Mouse (Mus musculus) brown adipose tissue, adult 24 weeks (tissue): Measurements from ENCODE around the gene Dusp28. TPM values are rescaled to one million over a fixed set of nuclear protein-coding genes. Genes with fewer than 3 reads are reported as not detected.

Source experiments
- H3K27ac ChIP-seq: fragments of 200-500 bp; replicated peaks from 2 replicates; pipeline ENCODE4 v1.5.1; 2012; ENCODE audit warnings: low read depth, mild to moderate bottlenecking, low read length
- H3K4me1 ChIP-seq: fragments of 200-500 bp; 2 replicates; pipeline ENCODE4 v1.6.1; 2012; ENCODE audit warnings: low read length, mixed read lengths; ENCODE audit not compliant: control insufficient read depth, insufficient read depth, insufficient read length
- H3K4me3 ChIP-seq: fragments of 200-500 bp; 2 replicates; pipeline ENCODE4 v1.5.1; 2012; ENCODE audit warnings: low read depth, mild to moderate bottlenecking, low read length, moderate library complexity; ENCODE audit not compliant: insufficient read depth
- polyA plus RNA-seq: library from polyadenylated mRNA; stranded (reverse); fragments of >200 nt; gene quantifications from 2 replicates; pipeline ENCODE4 v1.2.4, GENCODE M21; 2012; ENCODE audit not compliant: missing spikeins, insufficient read depth, insufficient read length

The Dusp28 gene
- polyA plus RNA-seq, 1 experiment, result 25.5 TPM

GRCm38 (mm10) chr1:92892791-92893190 is 14.0 kb upstream of the Dusp28 start:
- Histone ChIP-seq H3K4me1 (no peaks in the 10 kb centered on the region), H3K27ac (no peak overlapping the region), H3K4me3 (no peak overlapping the region)

- no peak overlapping the region for H3K27ac ChIP-seq
- H3K4me3 ChIP-seq, result no peak overlapping the region
- no peaks in the 10 kb centered on the region for H3K4me1 ChIP-seq
Measured at GRCm38 (mm10) chr1:92893896-92894295, 12.9 kb upstream of the Dusp28 start.

DNA sequence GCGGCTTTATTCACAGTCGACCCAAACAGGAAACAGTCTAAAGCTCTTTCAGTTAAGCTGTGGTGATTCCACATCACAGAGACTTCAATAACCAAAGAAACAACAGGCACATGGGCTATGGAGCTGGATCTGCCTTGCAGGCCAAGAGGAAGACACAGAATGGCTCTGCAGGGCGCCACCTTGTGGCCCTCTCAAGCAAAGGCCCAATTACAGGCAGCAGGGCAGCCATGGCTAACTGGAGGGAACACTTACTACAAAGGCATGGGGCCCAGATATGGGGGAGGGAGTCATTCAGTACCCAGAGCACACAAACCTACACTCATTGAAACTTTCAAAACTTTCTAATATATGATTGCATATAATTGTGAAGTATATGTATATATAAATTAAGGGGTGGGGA is 11.7 kb upstream of the Dusp28 start:
- H3K4me1 ChIP-seq, result no peaks in the 10 kb centered on the region
- no peak overlapping the region for H3K27ac ChIP-seq
- no peak overlapping the region for H3K4me3 ChIP-seq

GRCm38 (mm10) chr1:92902786-92903185 is 4.0 kb upstream of the Dusp28 start, which contains the start of gene Ankmy1:
Gene Ankmy1, minus strand, starts transcription at chr1:92902906.
- no peak within 1 kb of the TSS for H3K27ac ChIP-seq
- H3K4me3 ChIP-seq, result no peak within 1 kb of the TSS
- H3K4me1 ChIP-seq, result peaks cover 3% of the 10 kb centered on the region; the same call in 1 of the 2 replicates

- Histone ChIP-seq H3K27ac (no peak overlapping the region), H3K4me1 (peaks cover 5% of the 10 kb centered on the region; the same call in 1 of the 2 replicates), H3K4me3 (no peak overlapping the region)
Measured at GRCm38 (mm10) chr1:92903627-92904026, 3.2 kb upstream of the Dusp28 start.

DNA sequence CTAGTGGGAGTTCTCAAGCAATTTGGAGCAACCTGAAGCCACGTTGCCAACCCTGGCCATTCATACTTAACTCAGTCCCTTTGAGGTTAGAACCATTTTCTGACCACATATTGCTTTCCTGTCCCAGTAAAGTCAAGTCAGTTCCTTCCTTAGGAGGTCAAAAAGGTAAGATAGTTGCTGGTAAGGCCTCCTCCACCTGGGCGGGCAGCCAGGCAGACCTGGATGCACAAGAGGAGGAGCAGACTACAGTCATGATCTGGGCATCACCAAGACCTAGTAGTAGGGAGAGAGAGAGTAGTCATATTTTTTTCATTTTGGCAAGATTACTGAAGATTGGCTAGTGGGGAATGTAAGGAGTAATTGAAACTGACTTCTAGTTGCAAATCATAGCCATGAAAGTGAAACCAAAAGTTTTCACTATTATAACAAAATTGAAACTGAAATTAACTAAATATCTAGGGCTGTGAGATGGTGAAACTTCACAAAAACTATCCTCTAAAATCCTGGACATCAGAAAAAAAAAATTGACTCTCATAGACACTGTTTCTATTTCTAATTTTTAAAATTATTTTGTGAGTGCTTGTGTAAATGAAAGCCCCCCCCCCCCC is 974 bp upstream of the Dusp28 start:
- H3K4me3 ChIP-seq, result no peak overlapping the region
- H3K4me1 ChIP-seq, result peaks cover 12% of the 10 kb centered on the region
- H3K27ac ChIP-seq, result no peak overlapping the region

- peak overlapping the region; percentile 97 for H3K4me3 ChIP-seq
- H3K27ac ChIP-seq, result 0 out of 2 replicates have a peak overlapping the region, but pooled peaks have one; percentile 35
- peaks cover 21% of the 10 kb centered on the region for H3K4me1 ChIP-seq
Measured at GRCm38 (mm10) chr1:92907632-92908360, 1.0 kb downstream of the Dusp28 start.

- peaks cover 21% of the 10 kb centered on the region for H3K4me1 ChIP-seq
- no peak overlapping the region for H3K27ac ChIP-seq
- no peak overlapping the region for H3K4me3 ChIP-seq
Measured at GRCm38 (mm10) chr1:92908664-92909063, 1.9 kb downstream of the Dusp28 start.

DNA sequence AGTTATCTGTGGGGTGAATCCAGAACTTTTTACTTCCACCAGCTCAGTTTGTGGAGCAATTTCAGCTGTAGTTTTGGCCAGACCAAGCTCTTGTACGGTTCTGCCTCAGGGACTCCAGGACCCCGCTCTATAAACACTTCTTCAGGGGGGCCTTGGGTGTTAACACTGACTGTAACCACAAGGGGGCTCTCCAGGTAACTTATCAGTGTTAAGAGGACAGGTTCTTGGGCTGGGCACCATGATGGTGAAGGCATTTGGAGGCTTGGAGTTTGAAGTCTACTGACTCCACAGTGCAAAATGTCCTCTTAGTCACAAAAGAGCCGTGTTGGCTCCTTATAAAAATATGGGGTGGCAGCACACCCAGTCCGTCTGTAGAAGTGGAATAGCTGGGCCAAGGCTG is 2.3 kb downstream of the Dusp28 start:
- H3K4me3 ChIP-seq, result no peak overlapping the region
- H3K27ac ChIP-seq, result no peak overlapping the region
- peaks cover 21% of the 10 kb centered on the region for H3K4me1 ChIP-seq

DNA sequence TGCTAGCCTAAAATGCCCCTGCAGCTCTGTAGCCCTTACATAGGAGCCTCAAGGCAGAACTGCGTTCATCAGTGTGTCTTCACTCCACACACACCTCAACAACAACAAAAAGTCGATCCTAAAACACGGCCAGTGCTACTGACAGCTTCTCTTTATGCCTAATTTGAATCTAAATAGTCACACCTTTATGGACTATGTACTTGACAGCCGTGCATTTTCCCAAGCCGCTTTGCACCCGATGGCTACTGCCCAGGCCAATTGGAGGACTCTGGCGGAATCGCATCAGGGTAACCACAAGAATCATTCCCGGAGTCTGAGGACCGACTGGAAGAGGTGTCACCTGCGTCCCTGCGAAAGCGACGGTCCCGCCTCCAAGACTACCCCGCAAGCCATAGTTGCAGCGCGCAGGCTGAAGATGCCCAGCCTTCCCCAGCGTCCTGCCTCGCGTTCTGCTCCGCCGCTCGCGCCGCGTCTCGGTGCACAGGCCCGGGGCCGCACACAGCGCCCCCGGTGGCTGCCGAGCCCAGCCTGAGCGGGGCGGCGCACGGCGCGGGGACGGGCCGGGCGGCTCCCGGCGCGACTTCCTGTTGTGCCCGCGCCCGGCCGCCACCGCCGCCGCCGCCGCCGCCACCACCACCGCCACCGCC is 3.6 kb downstream of the Dusp28 start, which contains the start of gene Rnpepl1:
Rnpepl1 (plus strand) TSS at position 545 of the 647 bp plus-strand sequence.
- Histone ChIP-seq H3K4me3 (peak within 1 kb of the TSS; percentile 90), H3K27ac (peak within 1 kb of the TSS; percentile 6; the same call in 1 of the 2 replicates), H3K4me1 (peaks cover 21% of the 10 kb centered on the region)

- Histone ChIP-seq H3K4me1 (peaks cover 21% of the 10 kb centered on the region), H3K4me3 (peak overlapping the region; percentile 90), H3K27ac (peak overlapping the region; percentile 6; the same call in 1 of the 2 replicates)
Measured at GRCm38 (mm10) chr1:92910925-92911720, 4.3 kb downstream of the Dusp28 start.

- H3K27ac ChIP-seq, result 0 out of 2 replicates have a peak overlapping the region, but pooled peaks have one; percentile 6
- H3K4me3 ChIP-seq, result peak overlapping the region; percentile 90
- H3K4me1 ChIP-seq, result peaks cover 21% of the 10 kb centered on the region
Measured at GRCm38 (mm10) chr1:92911721-92912138, 4.9 kb downstream of the Dusp28 start.

GRCm38 (mm10) chr1:92912286-92912685 is 5.5 kb downstream of the Dusp28 start:
- Histone ChIP-seq H3K4me3 (peak overlapping the region; percentile 90), H3K4me1 (peaks cover 21% of the 10 kb centered on the region), H3K27ac (no peak overlapping the region)

DNA sequence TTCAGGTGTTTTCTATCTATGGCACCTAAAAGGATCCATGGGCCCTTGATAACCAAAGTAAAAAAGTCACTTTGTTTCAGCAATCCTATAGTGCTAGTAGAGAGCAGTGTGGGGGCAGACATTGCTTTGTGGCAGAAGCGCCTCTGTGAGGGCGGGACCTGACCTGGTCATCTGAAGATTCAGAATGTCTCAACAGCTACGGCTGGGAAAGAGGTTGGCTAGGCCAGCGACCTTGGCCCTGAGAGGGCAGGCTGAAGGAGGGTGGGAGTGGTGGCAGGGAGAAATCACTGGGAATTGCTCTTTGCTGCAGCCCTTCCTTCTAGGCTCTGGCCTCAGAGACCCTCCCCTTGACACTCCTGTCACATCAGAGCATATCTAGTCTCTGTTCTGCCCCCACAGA is 7.5 kb downstream of the Dusp28 start:
- H3K4me1 ChIP-seq, result peaks cover 15% of the 10 kb centered on the region
- H3K4me3 ChIP-seq, result no peak overlapping the region
- no peak overlapping the region for H3K27ac ChIP-seq

DNA sequence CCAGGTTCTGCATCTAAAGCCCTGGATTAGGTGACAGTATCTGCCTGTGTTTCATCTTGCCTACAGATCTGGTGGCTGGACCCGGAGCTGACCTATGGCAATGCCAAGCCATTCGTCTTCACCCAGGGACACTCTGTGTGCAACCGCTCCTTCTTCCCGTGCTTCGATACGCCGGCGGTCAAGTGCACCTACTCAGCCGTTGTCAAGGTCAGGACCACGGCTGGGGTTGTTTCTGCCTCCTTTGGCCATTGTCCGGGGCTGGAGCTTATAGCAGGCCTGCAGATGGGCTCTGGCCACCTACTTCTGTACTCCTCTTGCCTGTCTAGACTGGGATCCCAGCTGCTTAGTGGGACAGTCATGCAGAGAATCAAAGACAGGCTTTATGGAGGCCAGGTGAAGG is 8.2 kb downstream of the Dusp28 start:
- H3K27ac ChIP-seq, result no peak overlapping the region
- peaks cover 10% of the 10 kb centered on the region for H3K4me1 ChIP-seq
- no peak overlapping the region for H3K4me3 ChIP-seq
